Mouse (Mus musculus) layer of hippocampus, postnatal 10 days (tissue): ENCODE measurements around the gene Ccdc149. TPM values are rescaled to one million over a fixed set of nuclear protein-coding genes. Genes with fewer than 3 reads are reported as not detected.
A peak's percentile ranks its signal among the peaks of the same experiment; 100 is the strongest.

Experiments used
- DNase-seq, 2 experiments: peaks; one replicate each; pipeline ENCODE4 v3.0.0; 2021; ENCODE audit warnings: low spot score in 2 of 2
- long read RNA-seq: library from polyadenylated mRNA; stranded (forward); transcript quantifications from one replicate; pipeline ENCODE4 v2.0.0, GENCODE M21; 2023
- total RNA-seq, 2 experiments: library from RNA; stranded (reverse); gene quantifications; 2 replicates each; pipeline ENCODE4 v1.2.3; 2021

Gene Ccdc149
- total RNA-seq, result 10 to 100 TPM; 37.0 to 39.8 TPM
- long read RNA-seq, partial matches to known transcripts, result 1 of 29 reads
- long read RNA-seq, other reads (novel, unspliced or antisense), result 25 of 29 reads

GRCm38 (mm10) chr5:52470991-52471801 is at the start of gene Ccdc149:
Gene Ccdc149 (minus strand): TSS chr5:52471521.
- DNase-seq, result peak; percentile 79 to 84

- no peak for DNase-seq
These were observed 48.6 kb upstream of the Ccdc149 start for GRCm38 (mm10) chr5:52519921-52520320.

DNA sequence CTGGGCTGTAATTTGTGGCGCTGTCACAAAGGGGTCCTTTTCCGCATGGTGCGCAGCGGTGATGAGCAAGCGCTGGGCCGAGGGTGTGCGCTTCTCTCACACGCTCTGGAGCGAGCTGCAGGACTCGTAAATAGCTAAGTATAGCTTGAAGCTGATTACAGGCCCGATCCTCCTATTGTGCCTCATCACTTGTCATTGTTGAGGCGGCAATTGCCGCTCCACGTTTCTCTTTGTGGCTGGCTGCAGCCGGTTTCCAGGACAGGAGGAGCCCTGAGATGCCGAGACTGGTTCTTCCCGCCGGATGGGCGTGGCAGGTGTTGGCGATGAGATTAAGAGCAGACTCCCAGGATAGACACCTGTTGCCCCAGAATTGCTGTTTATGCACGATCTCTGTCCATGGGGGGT is 44.8 kb upstream of the Ccdc149 start:
- peak; percentile 48 to 49 for DNase-seq

DNA sequence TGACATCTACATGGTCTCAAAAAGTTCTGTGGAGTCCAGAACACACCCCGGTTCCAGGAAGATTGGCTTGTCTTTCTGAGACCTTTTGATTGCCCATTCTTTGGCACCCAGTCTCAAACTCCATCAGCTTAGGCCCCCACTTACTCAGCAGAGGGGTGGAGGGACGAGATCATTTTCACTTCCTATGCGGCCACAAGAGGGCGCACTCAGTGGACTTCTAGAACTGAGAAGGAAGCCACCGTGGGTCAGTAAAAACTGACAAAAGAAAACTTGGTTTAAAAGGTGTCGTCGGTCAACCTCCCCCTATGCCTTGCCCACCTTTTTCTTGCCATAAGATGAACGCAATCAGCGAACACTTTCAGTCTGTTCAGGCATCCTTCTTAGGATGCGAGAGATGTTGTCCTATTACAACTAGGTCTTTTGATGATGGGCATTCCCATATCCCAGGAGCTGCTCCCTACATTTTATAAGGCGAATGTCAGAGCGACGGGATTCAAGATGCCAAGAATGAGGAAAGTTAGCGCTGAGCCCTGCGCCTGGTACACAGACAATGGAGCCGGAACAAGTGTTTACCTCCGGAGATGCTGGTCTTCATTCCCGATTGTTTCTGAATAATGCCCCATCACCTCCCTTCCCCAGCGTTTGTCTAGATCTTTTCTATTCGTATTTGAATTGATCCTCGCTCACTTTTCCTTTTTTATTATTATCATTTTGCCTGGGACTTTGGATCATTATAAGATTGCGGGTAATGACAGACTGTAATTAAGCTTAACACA is 44.1 kb upstream of the Ccdc149 start:
- DNase-seq, result peak; percentile 84 to 85

DNA sequence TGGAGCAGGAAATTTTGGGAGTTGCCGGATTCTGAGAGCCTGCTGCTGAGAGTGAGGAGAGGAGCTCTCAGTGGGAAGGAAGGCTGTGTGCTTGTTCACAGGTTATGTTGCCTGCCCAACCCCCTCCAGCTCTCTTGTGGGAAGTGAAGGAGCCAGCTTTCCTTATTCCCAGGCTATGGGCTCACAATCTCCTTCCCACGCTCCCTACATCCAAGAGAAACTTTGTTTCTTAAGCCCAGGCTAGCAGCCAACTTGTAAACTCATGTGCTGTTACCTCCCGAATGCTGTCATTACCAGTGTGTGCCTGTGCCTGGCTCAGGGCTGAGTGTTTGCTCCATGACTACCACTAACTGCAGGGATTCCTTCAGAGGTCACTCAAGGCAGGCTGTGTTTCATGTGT is 39.8 kb upstream of the Ccdc149 start:
- DNase-seq, result no peak

DNA sequence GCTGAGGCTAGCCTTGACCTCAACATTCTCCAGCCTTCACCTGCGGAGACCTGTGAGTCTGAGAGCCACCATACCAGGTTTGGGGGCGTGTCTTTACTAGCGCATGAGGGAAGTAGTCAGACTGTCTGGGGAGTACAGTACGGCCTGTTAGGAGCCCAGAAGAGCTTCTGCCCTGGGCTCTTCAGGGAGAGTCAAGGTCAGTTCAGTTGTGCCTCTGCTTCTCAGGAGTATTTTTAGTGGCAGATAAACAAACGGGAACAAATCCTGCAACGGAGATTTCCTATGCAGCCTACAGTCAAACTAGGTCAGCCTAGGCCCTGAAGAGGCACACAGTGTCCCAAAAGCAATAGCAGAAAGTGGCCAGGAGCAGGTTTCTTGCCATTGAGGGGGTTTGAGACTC is 38.1 kb upstream of the Ccdc149 start:
- no peak for DNase-seq

GRCm38 (mm10) chr5:52504666-52505065 is 33.3 kb upstream of the Ccdc149 start:
- DNase-seq, result peak; percentile 26 to 27

- peak; percentile 46 to 54 for DNase-seq
These were observed 32.8 kb upstream of the Ccdc149 start for GRCm38 (mm10) chr5:52504148-52504547.

DNA sequence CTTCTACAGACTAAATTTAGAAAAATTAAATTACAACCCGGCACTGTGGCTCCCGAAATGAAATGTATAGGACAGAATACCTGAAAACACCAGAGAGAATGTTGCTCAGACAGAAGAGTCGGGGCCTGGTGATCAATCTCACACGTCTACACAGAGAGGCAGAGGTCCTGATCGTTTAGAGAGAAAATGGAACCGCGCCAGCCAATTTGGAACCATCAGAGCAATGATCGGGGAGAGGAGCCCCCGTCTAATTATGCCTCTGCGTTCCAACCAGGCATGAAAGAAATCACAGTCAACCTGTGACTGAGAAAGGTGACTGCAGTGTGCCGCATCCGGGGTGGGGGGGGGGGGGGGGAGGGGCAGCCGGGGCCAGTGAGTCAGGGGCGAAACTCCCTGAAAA is 24.4 kb upstream of the Ccdc149 start:
- DNase-seq, result no peak

GRCm38 (mm10) chr5:52491496-52491895 is 20.2 kb upstream of the Ccdc149 start:
- DNase-seq, result no peak

- DNase-seq, result no peak
These were observed 16.5 kb upstream of the Ccdc149 start for GRCm38 (mm10) chr5:52487559-52488430.

DNA sequence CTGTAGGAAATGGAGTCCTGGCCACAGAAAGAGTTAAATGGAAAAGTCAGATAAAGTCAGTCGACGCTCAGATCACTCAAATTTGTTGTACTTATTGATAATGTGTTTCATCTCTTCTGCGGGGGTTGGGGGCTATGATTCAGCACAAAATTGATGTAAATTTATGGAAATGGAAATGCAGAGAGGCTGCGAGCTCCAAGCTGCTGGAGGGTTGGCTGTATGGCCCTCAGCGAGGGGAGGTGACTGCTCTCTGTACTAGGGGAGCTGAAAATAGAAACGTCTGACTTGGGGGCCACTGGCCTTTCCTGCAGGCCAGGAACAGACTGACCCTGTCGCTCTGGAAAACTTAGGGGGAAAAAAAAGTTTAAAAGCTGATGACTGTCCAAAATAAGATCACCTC is 5.5 kb upstream of the Ccdc149 start:
- DNase-seq, result peak in 1 of 2 experiments; percentile 22

GRCm38 (mm10) chr5:52476292-52476701 is 5.0 kb upstream of the Ccdc149 start:
- DNase-seq, result peak; percentile 79 to 81

DNA sequence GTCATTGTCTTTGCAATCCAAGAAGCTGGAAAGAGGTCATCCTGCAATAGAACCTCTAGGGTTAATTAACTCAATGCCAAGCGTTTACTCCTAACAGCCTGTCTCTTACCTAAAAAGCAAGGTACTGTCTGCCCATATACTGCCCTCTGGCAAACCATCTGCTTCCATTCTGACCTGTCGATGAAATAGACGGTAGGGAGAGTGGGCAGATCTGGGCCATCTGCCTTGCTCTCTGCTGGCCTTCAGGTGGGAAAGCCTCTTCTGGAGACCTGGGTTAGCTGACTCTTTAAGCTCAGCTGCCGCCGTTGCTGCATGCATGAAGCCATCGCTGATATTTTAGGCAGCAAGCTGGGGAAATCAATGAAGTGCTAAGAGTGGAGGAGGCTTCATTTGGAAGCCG is 2.7 kb upstream of the Ccdc149 start:
- DNase-seq, result no peak

GRCm38 (mm10) chr5:52470551-52470950 is 770 bp downstream of the Ccdc149 start:
- no peak for DNase-seq

DNA sequence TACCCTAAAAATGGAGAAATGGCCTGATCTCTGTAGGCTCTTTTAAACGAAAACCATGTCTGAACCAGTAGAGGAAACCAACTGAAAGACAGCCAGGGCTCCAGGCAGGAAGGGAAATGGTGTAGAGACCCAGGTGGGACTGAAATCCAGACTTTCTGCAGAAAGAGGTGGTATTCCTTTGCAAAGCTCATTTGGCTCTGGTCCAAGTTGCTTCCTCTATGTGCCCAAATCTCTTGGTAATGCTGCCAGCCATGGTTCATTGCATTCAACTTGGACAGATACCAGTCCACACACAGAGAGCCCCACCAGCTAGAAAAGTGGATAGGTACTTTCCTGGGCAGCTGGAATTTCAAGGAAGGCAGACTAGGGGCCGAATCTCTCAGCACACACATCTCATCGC is 3.5 kb downstream of the Ccdc149 start:
- no peak for DNase-seq

- DNase-seq, result no peak
These were observed 8.9 kb downstream of the Ccdc149 start for GRCm38 (mm10) chr5:52462447-52462846.

DNA sequence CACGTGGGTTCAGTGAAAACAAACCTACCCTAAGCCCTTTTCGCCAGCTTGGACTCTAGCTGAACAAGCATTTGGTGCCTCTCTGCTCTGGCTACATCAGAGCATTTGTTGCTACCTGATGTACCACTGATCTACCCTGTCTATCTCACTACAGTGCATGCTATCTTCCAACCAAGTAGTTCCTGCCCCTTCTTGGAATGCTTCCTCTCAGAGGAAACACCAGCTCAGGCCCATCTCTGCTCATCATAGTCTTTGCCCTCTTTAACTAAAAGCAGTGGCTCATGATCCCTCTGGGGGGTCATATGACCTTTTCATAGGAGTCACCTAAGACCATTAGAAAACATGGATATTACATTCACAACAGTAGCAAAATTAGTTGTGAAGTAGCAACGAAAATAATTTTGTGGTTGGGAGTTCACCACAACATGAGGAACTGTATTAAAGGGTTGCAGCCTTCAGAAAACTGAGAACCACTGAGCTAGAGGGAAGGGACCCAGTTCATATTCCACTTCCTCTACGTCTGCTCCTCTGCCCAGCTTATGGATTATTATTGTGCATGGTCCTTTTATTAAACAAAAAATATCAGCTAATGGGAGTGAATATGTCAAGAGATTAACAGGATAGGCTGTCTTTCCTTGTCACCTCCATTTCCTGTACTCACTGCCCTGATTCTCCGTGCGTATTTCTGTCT is 9.7 kb downstream of the Ccdc149 start:
- no peak for DNase-seq

DNA sequence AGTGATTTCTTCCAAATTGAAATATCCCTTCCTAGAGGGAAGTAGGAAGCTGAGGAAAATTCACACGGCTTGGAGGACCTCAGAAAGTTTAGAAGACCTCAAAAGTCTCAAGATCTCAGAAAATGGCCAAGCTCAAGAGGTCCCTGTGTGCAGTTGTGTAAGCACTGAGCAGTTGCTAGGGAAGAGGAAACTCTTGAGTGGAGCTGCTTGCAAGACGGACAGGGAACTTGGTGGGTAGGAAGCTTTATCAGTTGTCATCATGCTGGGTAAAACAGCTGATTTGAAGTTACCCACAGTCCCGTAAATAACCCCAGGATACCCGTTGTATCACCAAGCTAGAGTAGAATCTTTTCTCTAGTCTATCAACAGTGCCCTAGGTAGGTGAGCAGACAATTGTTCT is 12.0 kb downstream of the Ccdc149 start:
- no peak for DNase-seq

GRCm38 (mm10) chr5:52457154-52457553 is 14.2 kb downstream of the Ccdc149 start:
- DNase-seq, result no peak

- no peak for DNase-seq
These were observed 20.5 kb downstream of the Ccdc149 start for GRCm38 (mm10) chr5:52450821-52451220.
